Mouse (Mus musculus): ENCODE results near the gene 4931406P16Rik.
"Not testable (repeated sequence)": the region's sequence is repeated elsewhere in the genome, so short reads cannot be mapped to it uniquely, and the experiment has no call there.

The 4931406P16Rik gene

DNA sequence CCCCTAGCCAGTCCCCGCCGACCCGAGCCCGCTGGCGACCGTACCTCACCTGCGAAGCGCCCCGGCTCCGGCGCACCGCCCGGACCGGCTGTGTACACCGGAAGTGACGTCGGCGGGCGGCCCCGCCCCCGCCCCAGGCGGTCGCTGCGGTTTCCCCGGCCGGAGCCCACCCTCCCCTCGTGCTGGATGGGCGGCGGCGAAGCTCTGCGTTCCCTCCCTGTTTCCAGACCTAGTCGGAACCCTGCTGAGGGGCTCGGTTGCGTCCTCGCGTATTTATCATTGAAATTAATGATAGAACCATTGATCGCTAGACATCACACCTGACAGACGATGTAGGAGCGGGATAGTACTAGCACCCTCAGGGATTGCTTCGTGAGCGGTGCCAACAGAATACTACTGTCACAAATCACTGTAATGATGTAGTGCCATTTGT is at the start of gene 4931406P16Rik:
Gene 4931406P16Rik (minus strand): TSS at position 109 of the 433 bp plus-strand sequence.
- peak; percentile 64 for DNase-seq (ENCODE audit: low read depth, low spot score)

- DNase-seq (ENCODE audit: low read depth, low spot score) = no peak
These were observed 42.3 kb upstream of the 4931406P16Rik start for GRCm38 (mm10) chr7:34355629-34356028.

DNA sequence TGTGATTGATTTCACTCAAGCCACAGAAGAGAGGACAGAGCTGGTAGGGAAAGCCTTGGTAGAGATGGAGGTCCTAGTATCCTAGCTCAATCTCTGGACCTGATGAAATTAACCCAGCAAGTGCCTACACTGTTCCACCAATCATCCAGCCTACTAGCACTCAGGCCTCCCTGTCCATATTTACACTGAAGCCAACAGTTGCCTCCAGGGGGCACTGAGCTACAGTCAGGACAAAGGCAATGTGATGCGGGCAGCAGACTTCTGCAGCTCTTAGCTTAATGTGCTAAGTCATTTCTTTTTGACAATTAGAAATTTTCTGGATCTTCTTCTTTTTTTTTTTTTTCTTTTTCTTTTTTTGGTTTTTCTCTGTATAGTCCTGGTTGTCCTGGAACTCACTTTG is 38.6 kb upstream of the 4931406P16Rik start:
- DNase-seq (ENCODE audit: low read depth, low spot score) = no peak

- no peak for DNase-seq (ENCODE audit: low read depth, low spot score)
These were observed 36.8 kb upstream of the 4931406P16Rik start for GRCm38 (mm10) chr7:34350166-34350565.

DNA sequence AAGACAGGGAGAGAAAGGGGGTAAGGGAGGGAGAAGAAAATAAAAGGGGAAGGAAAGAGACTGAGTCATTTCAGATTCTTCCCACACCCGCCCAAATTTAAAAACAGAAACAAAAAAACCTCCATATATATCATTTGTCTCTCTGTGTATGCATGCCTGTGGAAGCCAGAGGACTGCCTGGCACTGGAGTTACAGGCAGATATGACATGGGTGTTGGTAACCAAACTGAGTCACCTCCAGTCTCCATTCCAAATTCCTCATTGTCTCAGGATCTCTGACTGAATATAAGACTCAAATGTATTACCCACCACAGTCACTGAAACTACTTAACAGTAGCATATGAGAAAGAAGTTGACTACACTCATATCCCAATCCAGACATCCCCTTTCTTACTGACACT is 34.7 kb upstream of the 4931406P16Rik start:
- DNase-seq (ENCODE audit: low read depth, low spot score) = no peak

DNA sequence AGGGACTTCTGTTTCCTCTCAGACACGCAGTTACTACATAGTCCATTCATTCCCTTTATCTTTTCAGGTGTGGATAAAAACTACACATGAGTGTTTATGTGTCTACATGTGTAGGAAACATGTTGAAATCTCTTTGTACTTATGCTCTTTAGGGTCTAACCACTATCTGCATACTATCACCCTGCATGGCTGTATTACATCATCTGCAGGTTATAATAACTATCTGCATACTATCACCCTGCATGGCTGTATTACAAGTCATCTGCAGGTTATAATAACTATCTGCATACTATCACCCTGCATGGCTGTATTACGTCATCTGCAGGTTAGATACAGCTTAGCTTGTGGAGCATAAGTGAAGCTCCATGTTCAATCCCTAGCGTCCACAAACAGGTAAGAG is 33.7 kb upstream of the 4931406P16Rik start:
- DNase-seq (ENCODE audit: low read depth, low spot score) = no peak

GRCm38 (mm10) chr7:34346505-34346904 is 33.2 kb upstream of the 4931406P16Rik start:
- no peak for DNase-seq (ENCODE audit: low read depth, low spot score)

GRCm38 (mm10) chr7:34342040-34342793 is 28.9 kb upstream of the 4931406P16Rik start:
- no peak for DNase-seq (ENCODE audit: low read depth, low spot score)

DNA sequence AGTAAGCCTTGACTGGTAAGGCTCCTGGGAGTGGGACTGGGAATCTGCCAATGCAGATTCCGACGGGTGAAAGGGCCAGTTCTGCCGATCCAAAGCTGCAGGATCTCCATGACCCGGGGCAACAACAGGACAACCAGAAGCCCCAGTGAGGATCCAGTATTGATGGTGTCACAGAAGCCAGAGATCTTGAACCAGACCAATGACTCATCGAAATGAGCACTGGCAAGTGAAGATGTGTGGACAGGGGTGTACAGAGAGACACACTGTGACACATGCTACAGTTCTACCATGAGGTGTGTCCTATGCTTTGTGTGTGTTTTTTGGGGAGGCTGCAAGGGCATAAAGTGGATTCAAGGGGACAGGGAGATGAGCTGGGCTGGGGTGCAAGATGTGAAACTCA is 27.5 kb upstream of the 4931406P16Rik start:
- DNase-seq (ENCODE audit: low read depth, low spot score) = no peak

GRCm38 (mm10) chr7:34339164-34339489 is 25.8 kb upstream of the 4931406P16Rik start:
- DNase-seq (ENCODE audit: low read depth, low spot score) = no peak

DNA sequence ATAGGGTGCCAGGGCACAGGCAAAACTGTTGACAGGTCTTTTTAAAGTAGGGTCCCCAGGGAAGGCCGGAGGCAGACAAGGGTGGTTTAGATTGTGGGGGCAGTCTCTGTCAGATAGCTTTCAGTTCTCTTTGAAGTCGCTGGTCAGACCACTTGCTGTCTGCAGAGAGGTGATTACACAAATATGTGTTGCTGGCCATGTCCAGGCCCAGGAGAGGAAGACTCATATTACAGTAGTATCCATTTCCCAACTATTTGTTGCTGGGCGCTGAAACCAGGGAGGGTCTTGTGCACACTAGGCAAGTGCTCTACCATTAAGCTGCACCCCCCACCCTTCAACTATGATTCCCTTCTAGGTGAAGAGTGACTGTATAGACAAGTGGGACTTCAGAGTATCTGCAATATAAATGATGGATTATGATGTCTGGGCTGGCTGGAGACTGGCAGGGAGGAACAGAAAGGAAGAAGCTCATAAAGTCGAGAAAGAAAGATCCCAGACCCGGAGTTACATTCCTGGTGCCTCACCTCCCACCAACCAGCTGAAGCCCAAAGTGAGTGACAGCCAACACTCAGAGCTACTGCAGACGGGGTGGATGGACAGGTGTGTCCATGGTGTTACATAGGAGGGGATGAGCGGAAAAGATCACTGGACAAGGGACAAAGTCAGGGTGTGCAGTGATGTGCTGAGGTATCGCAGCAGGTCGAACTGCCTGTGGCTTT is 25.3 kb upstream of the 4931406P16Rik start:
- DNase-seq (ENCODE audit: low read depth, low spot score) = no peak

GRCm38 (mm10) chr7:34337268-34337667 is 23.9 kb upstream of the 4931406P16Rik start:
- no peak for DNase-seq (ENCODE audit: low read depth, low spot score)

GRCm38 (mm10) chr7:34336545-34336944 is 23.2 kb upstream of the 4931406P16Rik start:
- not testable (repeated sequence) for DNase-seq (ENCODE audit: low read depth, low spot score)

GRCm38 (mm10) chr7:34327493-34327892 is 14.1 kb upstream of the 4931406P16Rik start:
- no peak for DNase-seq (ENCODE audit: low read depth, low spot score)

GRCm38 (mm10) chr7:34324857-34325256 is 11.5 kb upstream of the 4931406P16Rik start:
- DNase-seq (ENCODE audit: low read depth, low spot score) = no peak

- no peak for DNase-seq (ENCODE audit: low read depth, low spot score)
These were observed 10.7 kb upstream of the 4931406P16Rik start for GRCm38 (mm10) chr7:34324005-34324404.

DNA sequence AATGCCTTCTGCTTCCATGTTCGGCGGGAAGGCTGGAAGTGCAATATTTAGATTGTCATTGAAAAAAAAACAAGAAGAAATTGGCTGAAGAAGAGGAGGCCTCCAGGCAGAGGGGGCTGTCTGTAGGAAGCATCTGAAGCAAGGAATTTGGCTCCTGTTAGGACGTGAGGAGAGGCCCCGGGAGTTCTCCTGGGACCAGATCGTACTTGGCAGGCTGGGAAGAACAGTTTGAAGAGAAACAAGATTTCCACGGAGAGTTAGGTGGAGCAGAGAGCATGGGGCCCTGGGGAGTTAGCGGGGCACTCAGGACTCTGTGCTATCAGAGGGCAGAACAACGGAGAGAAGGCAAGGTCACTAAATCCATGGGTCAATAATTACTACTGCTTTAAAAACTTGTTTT is 10.0 kb upstream of the 4931406P16Rik start:
- no peak for DNase-seq (ENCODE audit: low read depth, low spot score)

DNA sequence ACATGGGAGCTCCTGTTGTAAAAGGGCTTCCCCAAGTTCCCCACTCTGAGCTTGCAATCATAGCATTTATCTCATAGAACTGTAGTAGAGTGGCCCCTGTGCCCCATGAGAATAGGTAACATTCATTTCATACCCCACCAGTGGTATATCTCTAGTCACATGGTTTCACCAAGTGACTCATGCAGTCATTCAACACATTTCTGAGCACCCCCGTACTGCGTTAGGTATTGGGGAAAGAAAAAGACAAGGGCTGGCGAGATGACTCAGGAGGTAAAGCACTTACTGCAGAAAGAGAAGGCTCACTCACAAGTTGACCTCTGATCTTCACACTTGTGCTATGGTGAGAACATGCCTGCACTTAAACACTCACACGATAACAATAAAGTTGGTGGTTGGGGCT is 8.6 kb upstream of the 4931406P16Rik start:
- DNase-seq (ENCODE audit: low read depth, low spot score) = no peak

- no peak for DNase-seq (ENCODE audit: low read depth, low spot score)
These were observed 7.8 kb upstream of the 4931406P16Rik start for GRCm38 (mm10) chr7:34321119-34321518.

GRCm38 (mm10) chr7:34319957-34320356 is 6.6 kb upstream of the 4931406P16Rik start:
- DNase-seq (ENCODE audit: low read depth, low spot score) = no peak

- no peak for DNase-seq (ENCODE audit: low read depth, low spot score)
These were observed 5.8 kb upstream of the 4931406P16Rik start for GRCm38 (mm10) chr7:34319123-34319522.

- DNase-seq (ENCODE audit: low read depth, low spot score) = no peak
These were observed 4.6 kb upstream of the 4931406P16Rik start for GRCm38 (mm10) chr7:34317901-34318476.

Measured in c-Kit-negative CD71-positive TER-119-positive erythroid progenitor cells, embryonic 14.5 days (primary cell).